Mouse (Mus musculus) heart, embryonic 14.5 days (tissue): ENCODE measurements around the gene Tubb2a. TPM values are rescaled to one million over a fixed set of nuclear protein-coding genes. Genes with fewer than 3 reads are reported as not detected.

ENCODE experiments used
- polyA plus RNA-seq: library from polyadenylated mRNA; unstranded; fragments of >200 nt; fragmentation: Nextera tagmentation; extraction: Ambion mirVana; gene quantifications from 2 replicates; pipeline ENCODE4 v1.2.1, GENCODE M21; 2014

The Tubb2a gene
- polyA plus RNA-seq, 1 experiment from 2014 or later = 131 TPM

Other genes with a start within 250 kb of the Tubb2a start
- not detected in 2 replicates for gene Serpinb6e, start 234.6 kb downstream of the Tubb2a start, polyA plus RNA-seq
- gene Serpinb6c, start 172.3 kb downstream of the Tubb2a start, polyA plus RNA-seq = not detected in 2 replicates
- gene Nqo2, start 113.3 kb downstream of the Tubb2a start, polyA plus RNA-seq = 30.0 and 32.7 TPM in 2 replicates
- 8.7 TPM in 2 replicates for gene Ripk1, start 75.6 kb downstream of the Tubb2a start, polyA plus RNA-seq
- gene Serpinb6a, start 75.2 kb downstream of the Tubb2a start, polyA plus RNA-seq = 73.0 and 73.6 TPM in 2 replicates
- 45.2 and 50.1 TPM in 2 replicates for gene Bphl, start 40.4 kb downstream of the Tubb2a start, polyA plus RNA-seq
- gene Tubb2b, start 52.5 kb upstream of the Tubb2a start, polyA plus RNA-seq = 26.7 and 35.0 TPM in 2 replicates
- gene Psmg4, start 85.0 kb upstream of the Tubb2a start, polyA plus RNA-seq = 81.2 and 81.7 TPM in 2 replicates